Mouse (Mus musculus) embryonic fibroblast, embryonic 13.5 days (primary cell): ENCODE data around the gene Lpcat4.

ENCODE experiments used
- CTCF ChIP-seq: IDR thresholded peaks from 2 replicates; pipeline ENCODE4 v1.5.1; 2011; ENCODE audit warnings: mild to moderate bottlenecking, control low read depth, low read length, moderate library complexity, borderline replicate concordance; ENCODE audit not compliant: insufficient read depth
- POLR2A ChIP-seq: IDR thresholded peaks from 2 replicates; pipeline ENCODE4 v1.6.1; 2011; ENCODE audit warnings: low read depth, mild to moderate bottlenecking, control low read depth, low read length, moderate library complexity

GRCm38 (mm10) chr2:112220880-112221279, 18.4 kb upstream of the Lpcat4 start:
- TF ChIP-seq CTCF, result no peak
- no peak for TF ChIP-seq POLR2A
